Mouse (Mus musculus): ENCODE results near the gene Cdhr5. TPM values are rescaled to one million over a fixed set of nuclear protein-coding genes. Genes with fewer than 3 reads are reported as not detected.
A peak's percentile ranks its signal among the peaks of the same experiment; 100 is the strongest.

Cdhr5 gene
- polyA plus RNA-seq, 1 experiment = 145 TPM

- WGBS = 76% methylated on average over 11 of the region's 11 CpGs
- Histone ChIP-seq H3K36me3 (ENCODE audit: control insufficient read depth, insufficient read depth, low read length) (no peaks in the 10 kb centered on the region), H3K4me1 (ENCODE audit: control insufficient read depth, insufficient read depth, low read length) (peaks cover 21% of the 10 kb centered on the region), H3K27ac (ENCODE audit: insufficient read depth, low read depth, low read length) (no peak overlapping the region), H3K27me3 (replicated peaks; ENCODE audit: control insufficient read depth, insufficient read depth, low read length) (no peaks in the 10 kb centered on the region), H3K4me3 (ENCODE audit: insufficient read depth, low read depth, low read length) (no peak overlapping the region)
- TF ChIP-seq POLR2A (IDR thresholded peaks at IDR 0.05; ENCODE audit: low read depth, low read length) = no peak
- TF ChIP-seq CTCF (conservative IDR thresholded peaks at IDR 0.05; ENCODE audit: insufficient read depth, insufficient read length, low read depth, low read length) = no peak
- no peak for DNase-seq
These were observed 1.4 kb upstream of the Cdhr5 start for GRCm38 (mm10) chr7:141277701-141278678.

- TF ChIP-seq CTCF (conservative IDR thresholded peaks at IDR 0.05; ENCODE audit: insufficient read depth, insufficient read length, low read depth, low read length) = no peak
- WGBS = 75% methylated on average over 9 of the region's 9 CpGs
- Histone ChIP-seq H3K4me3 (ENCODE audit: insufficient read depth, low read depth, low read length) (peak overlapping the region; percentile 56; the same call in 1 of the 2 replicates), H3K4me1 (ENCODE audit: control insufficient read depth, insufficient read depth, low read length) (peaks cover 12% of the 10 kb centered on the region; the same call in 1 of the 2 replicates), H3K36me3 (ENCODE audit: control insufficient read depth, insufficient read depth, low read length) (no peaks in the 10 kb centered on the region), H3K27ac (ENCODE audit: insufficient read depth, low read depth, low read length) (no peak overlapping the region), H3K27me3 (replicated peaks; ENCODE audit: control insufficient read depth, insufficient read depth, low read length) (no peaks in the 10 kb centered on the region)
- DNase-seq = no peak
These were observed 1.2 kb downstream of the Cdhr5 start for GRCm38 (mm10) chr7:141275356-141275755.

- DNase-seq = no peak
- Histone ChIP-seq H3K4me1 (ENCODE audit: control insufficient read depth, insufficient read depth, low read length) (peaks cover 7% of the 10 kb centered on the region; the same call in 1 of the 2 replicates), H3K4me3 (ENCODE audit: insufficient read depth, low read depth, low read length) (no peak overlapping the region), H3K27me3 (replicated peaks; ENCODE audit: control insufficient read depth, insufficient read depth, low read length) (no peaks in the 10 kb centered on the region), H3K36me3 (ENCODE audit: control insufficient read depth, insufficient read depth, low read length) (no peaks in the 10 kb centered on the region), H3K27ac (ENCODE audit: insufficient read depth, low read depth, low read length) (no peak overlapping the region)
- WGBS = 87% methylated on average over 3 of the region's 3 CpGs
- no peak for TF ChIP-seq CTCF (conservative IDR thresholded peaks at IDR 0.05; ENCODE audit: insufficient read depth, insufficient read length, low read depth, low read length)
- no peak for TF ChIP-seq POLR2A (IDR thresholded peaks at IDR 0.05; ENCODE audit: low read depth, low read length)
These were observed 6.0 kb downstream of the Cdhr5 start for GRCm38 (mm10) chr7:141270631-141271030.

GRCm38 (mm10) chr7:141269273-141269545 is 7.4 kb downstream of the Cdhr5 start:
- Histone ChIP-seq H3K4me3 (ENCODE audit: insufficient read depth, low read depth, low read length) (no peak overlapping the region; the same call in 1 of the 2 replicates), H3K4me1 (ENCODE audit: control insufficient read depth, insufficient read depth, low read length) (peaks cover 3% of the 10 kb centered on the region; the same call in 1 of the 2 replicates), H3K36me3 (ENCODE audit: control insufficient read depth, insufficient read depth, low read length) (no peaks in the 10 kb centered on the region), H3K27me3 (replicated peaks; ENCODE audit: control insufficient read depth, insufficient read depth, low read length) (no peaks in the 10 kb centered on the region), H3K27ac (ENCODE audit: insufficient read depth, low read depth, low read length) (no peak overlapping the region)
- WGBS = 79% methylated on average over 14 of the region's 14 CpGs
- TF ChIP-seq CTCF (conservative IDR thresholded peaks at IDR 0.05; ENCODE audit: insufficient read depth, insufficient read length, low read depth, low read length) (no peak), POLR2A (IDR thresholded peaks at IDR 0.05; ENCODE audit: low read depth, low read length) (no peak)
- no peak for DNase-seq

DNA sequence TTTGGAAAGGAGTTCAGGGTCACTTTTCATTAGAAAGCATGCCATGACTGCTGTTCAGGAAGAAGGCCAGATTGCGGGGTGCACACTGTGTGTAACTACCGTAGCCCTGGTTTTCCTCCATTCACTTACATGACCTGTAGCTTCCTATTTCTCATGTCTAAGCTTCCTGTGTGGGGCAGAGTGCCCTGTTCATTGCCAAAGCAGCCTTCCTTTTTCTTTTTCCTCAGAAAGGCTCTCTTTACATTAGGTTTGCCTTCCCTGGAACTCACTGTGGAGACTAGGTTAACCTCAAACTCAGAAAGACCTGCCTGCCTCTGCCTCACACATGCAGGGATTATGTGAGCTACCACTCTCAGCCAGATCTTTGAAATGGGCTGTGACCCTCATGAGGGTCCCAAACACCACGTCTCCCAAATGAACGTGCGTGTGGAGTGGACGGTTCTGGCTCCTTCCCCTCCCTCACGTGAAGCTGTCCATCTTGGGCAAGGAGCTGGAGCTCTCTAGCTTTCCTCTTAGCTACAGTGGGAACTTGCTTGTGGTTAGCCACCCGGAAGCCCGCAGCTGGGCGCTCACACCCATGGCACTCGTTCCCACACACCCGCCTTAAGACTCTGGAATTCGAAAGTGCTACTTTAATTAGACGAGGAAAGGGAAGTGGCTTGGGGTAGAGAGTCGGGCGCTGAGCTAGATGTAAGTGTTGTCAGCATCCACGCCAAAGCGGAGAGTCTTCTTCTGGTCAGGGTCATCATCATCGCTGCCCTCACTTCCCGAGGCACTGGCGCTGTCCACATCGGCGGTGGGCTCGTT is 7.9 kb downstream of the Cdhr5 start:
- H3K27ac ChIP-seq (ENCODE audit: insufficient read depth, low read depth, low read length) = no peak overlapping the region
- peak; percentile 38 for DNase-seq
- no peak for TF ChIP-seq POLR2A (IDR thresholded peaks at IDR 0.05; ENCODE audit: low read depth, low read length)
- no peak for TF ChIP-seq CTCF (conservative IDR thresholded peaks at IDR 0.05; ENCODE audit: insufficient read depth, insufficient read length, low read depth, low read length)
- H3K36me3 ChIP-seq (ENCODE audit: control insufficient read depth, insufficient read depth, low read length) = no peaks in the 10 kb centered on the region
- no peaks in the 10 kb centered on the region for H3K27me3 ChIP-seq (replicated peaks; ENCODE audit: control insufficient read depth, insufficient read depth, low read length)
- 72% methylated on average over 24 of the region's 24 CpGs for WGBS
- H3K4me1 ChIP-seq (ENCODE audit: control insufficient read depth, insufficient read depth, low read length) = peaks cover 3% of the 10 kb centered on the region; the same call in 1 of the 2 replicates
- H3K4me3 ChIP-seq (ENCODE audit: insufficient read depth, low read depth, low read length) = no peak overlapping the region; the same call in 1 of the 2 replicates

GRCm38 (mm10) chr7:141265739-141266561 is 10.6 kb downstream of the Cdhr5 start, which contains the start of gene Irf7:
TSS of gene Irf7 (minus strand) at chr7:141266481.
- Histone ChIP-seq H3K4me1 (ENCODE audit: control insufficient read depth, insufficient read depth, low read length) (peaks cover 3% of the 10 kb centered on the region; the same call in 1 of the 2 replicates), H3K4me3 (ENCODE audit: insufficient read depth, low read depth, low read length) (peak within 1 kb of the TSS; percentile 95), H3K36me3 (ENCODE audit: control insufficient read depth, insufficient read depth, low read length) (0 out of 2 replicates have a peak, but pooled peaks cover 3% of the 10 kb centered on the region), H3K27me3 (replicated peaks; ENCODE audit: control insufficient read depth, insufficient read depth, low read length) (no peaks in the 10 kb centered on the region), H3K27ac (ENCODE audit: insufficient read depth, low read depth, low read length) (peak within 1 kb of the TSS; percentile 86)
- 2% methylated on average over 25 of the region's 25 CpGs for WGBS
- TF ChIP-seq CTCF (conservative IDR thresholded peaks at IDR 0.05; ENCODE audit: insufficient read depth, insufficient read length, low read depth, low read length) = no peak
- peak; percentile 57 for TF ChIP-seq POLR2A (IDR thresholded peaks at IDR 0.05; ENCODE audit: low read depth, low read length)
- DNase-seq = peak; percentile 78
